Mouse (Mus musculus) brain, embryonic 14.5 days (tissue): ENCODE measurements around the gene Dusp6. TPM values are rescaled to one million over a fixed set of nuclear protein-coding genes. Genes with fewer than 3 reads are reported as not detected.

Source experiments
- DNase-seq: peaks from one replicate; pipeline ENCODE4 v3.0.0-alpha.2; 2011; ENCODE audit warnings: low read depth
- CTCF ChIP-seq: fragments of 200-500 bp; IDR thresholded peaks from 2 replicates; pipeline ENCODE4 v1.5.1; 2012; ENCODE audit warnings: inconsistent platforms, mild to moderate bottlenecking, moderate library complexity, borderline replicate concordance; ENCODE audit not compliant: insufficient read depth, insufficient read length; ENCODE audit errors: extremely low read depth
- POLR2A ChIP-seq: fragments of 200-500 bp; IDR thresholded peaks from 2 replicates; pipeline ENCODE4 v1.6.1; 2012; ENCODE audit warnings: mild to moderate bottlenecking, inconsistent platforms, borderline replicate concordance; ENCODE audit not compliant: poor library complexity, insufficient read depth, insufficient read length, severe bottlenecking; ENCODE audit errors: extremely low read depth
- polyA plus RNA-seq: library from polyadenylated mRNA; depleted of rRNA; stranded (reverse); fragments of >200 nt; gene quantifications from 2 replicates; pipeline ENCODE4 v1.2.3, GENCODE M21; 2012

Gene Dusp6
- polyA plus RNA-seq, 1 experiment: 31.8 TPM

- TF ChIP-seq POLR2A (no peak), CTCF (no peak)
- DNase-seq: no peak
Measured at GRCm38 (mm10) chr10:99253412-99253811, 9.6 kb upstream of the Dusp6 start.

- no peak for DNase-seq
Measured at GRCm38 (mm10) chr10:99255830-99256570, 7.0 kb upstream of the Dusp6 start.

GRCm38 (mm10) chr10:99257531-99257930 is 5.5 kb upstream of the Dusp6 start:
- DNase-seq: no peak
- TF ChIP-seq POLR2A: no peak
- no peak for TF ChIP-seq CTCF

More at GRCm38 (mm10) chr10:99255830-99256570, 7.0 kb upstream of the Dusp6 start:
- TF ChIP-seq POLR2A (no peak), CTCF (no peak)

GRCm38 (mm10) chr10:99259840-99260239 is 3.2 kb upstream of the Dusp6 start:
- no peak for DNase-seq
- TF ChIP-seq POLR2A (no peak), CTCF (no peak)

GRCm38 (mm10) chr10:99261151-99261635 is 1.8 kb upstream of the Dusp6 start:
- TF ChIP-seq POLR2A (no peak), CTCF (no peak)
- DNase-seq: peak; percentile 84

- DNase-seq: peak; percentile 92
- TF ChIP-seq POLR2A (peak; percentile 85), CTCF (no peak)
Measured at GRCm38 (mm10) chr10:99261636-99262318, 1.3 kb upstream of the Dusp6 start.

- TF ChIP-seq CTCF (no peak), POLR2A (no peak)
- DNase-seq: peak; percentile 82
Measured at GRCm38 (mm10) chr10:99262319-99262866, 638 bp upstream of the Dusp6 start.

- TF ChIP-seq POLR2A: no peak
- no peak for TF ChIP-seq CTCF
- peak; percentile 74 for DNase-seq
Measured at GRCm38 (mm10) chr10:99263419-99264221, 589 bp downstream of the Dusp6 start.

GRCm38 (mm10) chr10:99264301-99265010 is 1.4 kb downstream of the Dusp6 start:
- peak; percentile 61 for DNase-seq

GRCm38 (mm10) chr10:99265011-99265694 is 2.1 kb downstream of the Dusp6 start:
- DNase-seq: peak; percentile 83
- TF ChIP-seq CTCF: no peak
- TF ChIP-seq POLR2A: no peak

More at GRCm38 (mm10) chr10:99264301-99265010, 1.4 kb downstream of the Dusp6 start:
- TF ChIP-seq CTCF (no peak), POLR2A (no peak)

- DNase-seq: no peak
- no peak for TF ChIP-seq CTCF
- no peak for TF ChIP-seq POLR2A
Measured at GRCm38 (mm10) chr10:99266025-99266424, 3.0 kb downstream of the Dusp6 start.
